Mouse (Mus musculus) CD4-positive naive resting alpha-beta T cell, adult 57 days (primary cell): ENCODE results near the gene Olfr209. TPM values are rescaled to one million over a fixed set of nuclear protein-coding genes. Genes with fewer than 3 reads are reported as not detected.

Experiments used
- total RNA-seq: library from RNA; stranded (reverse); gene quantifications from one replicate; pipeline ENCODE4 v1.2.4, GENCODE M21; 2023

The Olfr209 gene
- total RNA-seq, result not detected

GRCm38 (mm10) chr16:59363893-59364292 lies at the start of gene Olfr209:
TSS of gene Olfr209 (minus strand) at chr16:59363993.

GRCm38 (mm10) chr16:59407032-59407431 lies 43.2 kb upstream of the Olfr209 start, which contains the start of gene Gabrr3:
TSS of gene Gabrr3 (plus strand) at chr16:59407332.

GRCm38 (mm10) chr16:59349146-59349545 lies 14.6 kb downstream of the Olfr209 start, which contains the start of gene Olfr206:
TSS of gene Olfr206 (minus strand) at chr16:59349246.

GRCm38 (mm10) chr16:59331038-59331437 lies 32.8 kb downstream of the Olfr209 start, which contains the start of gene Olfr205:
TSS of gene Olfr205 (minus strand) at chr16:59331138.

GRCm38 (mm10) chr16:59318148-59318547 lies 45.6 kb downstream of the Olfr209 start, which contains the start of gene Olfr204:
TSS of gene Olfr204 (minus strand) at chr16:59318248.

Other genes with a start within 250 kb of the Olfr209 start
- gene Olfr194, start 242.9 kb downstream of the Olfr209 start, total RNA-seq, result not detected
- not detected for gene Olfr195, start 216.9 kb downstream of the Olfr209 start, total RNA-seq
- gene Olfr196, start 193.5 kb downstream of the Olfr209 start, total RNA-seq, result not detected
- not detected for gene Olfr198, start 160.5 kb downstream of the Olfr209 start, total RNA-seq
- not detected for gene Olfr199, start 144.2 kb downstream of the Olfr209 start, total RNA-seq
- not detected for gene Olfr201, start 91.4 kb downstream of the Olfr209 start, total RNA-seq
- not detected for gene Olfr202, start 77.2 kb downstream of the Olfr209 start, total RNA-seq
- gene Olfr203, start 65.1 kb downstream of the Olfr209 start, total RNA-seq, result not detected
- not detected for gene Olfr204, start 45.7 kb downstream of the Olfr209 start, total RNA-seq
- not detected for gene Olfr205, start 32.9 kb downstream of the Olfr209 start, total RNA-seq
- gene Olfr206, start 14.7 kb downstream of the Olfr209 start, total RNA-seq, result not detected
- gene Gabrr3, start 43.3 kb upstream of the Olfr209 start, total RNA-seq, result not detected
- 34.6 TPM for gene Riox2, start 107.8 kb upstream of the Olfr209 start, total RNA-seq
- gene Crybg3, start 237.0 kb upstream of the Olfr209 start, total RNA-seq, result 2.1 TPM